In the genomic region with DNA sequence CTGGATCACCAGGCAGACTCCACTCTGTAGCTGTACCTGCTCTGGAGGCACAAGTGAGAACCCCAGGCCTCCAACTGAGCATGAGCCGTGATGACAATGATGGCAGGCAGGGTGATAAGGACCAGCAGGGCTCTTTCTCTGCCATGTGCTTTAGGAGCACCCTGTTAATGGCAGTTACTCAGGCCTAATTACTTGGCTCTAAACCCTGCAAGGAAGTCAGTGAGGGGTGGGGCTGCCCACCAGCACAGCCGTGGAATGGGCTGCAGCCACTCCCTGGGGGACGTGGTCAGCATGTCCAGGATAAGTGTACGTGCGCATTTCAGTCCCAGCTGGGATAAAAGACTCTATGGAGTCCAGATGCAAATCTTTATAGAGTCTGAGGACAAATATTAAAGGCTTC, we compare ENCODE assay signal across 8 mouse cellular contexts. TPM values are rescaled to one million over a fixed set of nuclear protein-coding genes. Genes with fewer than 3 reads are reported as not detected.
A peak's percentile ranks its signal among the peaks of the same experiment; 100 is the strongest.
DNase-seq lines count a peak whose midpoint lies in the region; ATAC-seq and TF ChIP-seq lines count a peak whose summit lies in the region.

No protein-coding gene starts in this region.

- peak overlapping the region; percentile 69 for H3K4me3 ChIP-seq in forebrain, embryonic 10.5 days
- H3K4me3 ChIP-seq in forebrain, embryonic 16.5 days (replicated peaks; ENCODE audit: low read length) = no peak overlapping the region
- peak overlapping the region; percentile 21 for H3K4me3 ChIP-seq in heart, embryonic 12.5 days
- peak overlapping the region; percentile 61 for H3K4me3 ChIP-seq in limb, embryonic 14.5 days (replicated peaks; ENCODE audit: low read length)

- ATAC-seq in forebrain, embryonic 16.5 days = no peak
- no peak for ATAC-seq in heart, embryonic 12.5 days (ENCODE audit: insufficient number of reproducible peaks, low FRiP score)
- ATAC-seq in limb, embryonic 14.5 days (ENCODE audit: low FRiP score, low read depth) = no peak
- no peak for ATAC-seq in monocyte, adult 5-6 weeks (replicated peaks; ENCODE audit: insufficient number of reproducible peaks, low FRiP score, low TSS enrichment, poor library complexity, severe bottlenecking)

- peaks cover 17% of the 10 kb centered on the region for H3K4me1 ChIP-seq in forebrain, embryonic 10.5 days
- H3K4me1 ChIP-seq in forebrain, embryonic 16.5 days (replicated peaks; ENCODE audit: control insufficient read depth, insufficient read depth, low read length) = peaks cover 8% of the 10 kb centered on the region
- H3K4me1 ChIP-seq in heart, embryonic 12.5 days (replicated peaks) = peaks cover 14% of the 10 kb centered on the region
- no peaks in the 10 kb centered on the region for H3K4me1 ChIP-seq in limb, embryonic 14.5 days (ENCODE audit: control insufficient read depth, insufficient read depth, low read length)

- H3K36me3 ChIP-seq in forebrain, embryonic 10.5 days (replicated peaks) = peaks cover 50% of the 10 kb centered on the region
- no peaks in the 10 kb centered on the region for H3K36me3 ChIP-seq in forebrain, embryonic 16.5 days (ENCODE audit: control insufficient read depth, insufficient read depth)
- H3K36me3 ChIP-seq in heart, embryonic 12.5 days = peaks cover 20% of the 10 kb centered on the region
- peaks cover 27% of the 10 kb centered on the region for H3K36me3 ChIP-seq in limb, embryonic 14.5 days (ENCODE audit: control insufficient read depth, insufficient read depth, low read length)

- TF ChIP-seq POLR2A in limb, embryonic 14.5 days (IDR thresholded peaks at IDR 0.05; ENCODE audit: borderline replicate concordance, extremely low read depth, insufficient read depth, insufficient read length) = no peak

- no peak overlapping the region for H3K9ac ChIP-seq in forebrain, embryonic 16.5 days (replicated peaks; ENCODE audit: low read depth, low read length)
- H3K9ac ChIP-seq in heart, embryonic 12.5 days = peak overlapping the region; percentile 54
- peak overlapping the region; percentile 16; the same call in 1 of the 2 replicates for H3K9ac ChIP-seq in limb, embryonic 14.5 days (ENCODE audit: low read depth, low read length, severe bottlenecking)

- DNase-seq in forebrain, embryonic 10.5 days (ENCODE audit: extremely low spot score, low spot score) = no peak
- peak; percentile 12 for DNase-seq in MN1 (ENCODE audit: low spot score)
- DNase-seq in limb, embryonic 14.5 days (ENCODE audit: low spot score) = no peak
- DNase-seq in layer of hippocampus, adult 8-10 months (ENCODE audit: low spot score in 2 of 2) = no peak
- no peak for DNase-seq in cerebellum, postnatal 10 days

- H3K4me2 ChIP-seq in forebrain, embryonic 16.5 days (ENCODE audit: low read length) = no peak overlapping the region
- H3K4me2 ChIP-seq in heart, embryonic 12.5 days = peak overlapping the region; percentile 69
- H3K4me2 ChIP-seq in limb, embryonic 14.5 days (replicated peaks; ENCODE audit: low read depth, low read length, severe bottlenecking) = peak overlapping the region; percentile 60

- H3K27ac ChIP-seq in forebrain, embryonic 10.5 days = peak overlapping the region; percentile 64
- no peak overlapping the region for H3K27ac ChIP-seq in forebrain, embryonic 16.5 days (ENCODE audit: low read length)
- H3K27ac ChIP-seq in heart, embryonic 12.5 days (ENCODE audit: poor library complexity, severe bottlenecking) = peak overlapping the region; percentile 65
- H3K27ac ChIP-seq in limb, embryonic 14.5 days (replicated peaks; ENCODE audit: low read depth, low read length) = no peak overlapping the region

- 35% methylated on average over 5 of the region's 5 CpGs for WGBS in forebrain, embryonic 10.5 days
- WGBS in forebrain, embryonic 16.5 days = 22% methylated on average over 5 of the region's 5 CpGs
- WGBS in heart, embryonic 12.5 days = 25% methylated on average over 5 of the region's 5 CpGs
- WGBS in limb, embryonic 14.5 days = 21% methylated on average over 5 of the region's 5 CpGs

- H3K9me3 ChIP-seq in forebrain, embryonic 10.5 days = peaks cover 15% of the 10 kb centered on the region
- no peaks in the 10 kb centered on the region; the same call in 1 of the 2 replicates for H3K9me3 ChIP-seq in forebrain, embryonic 16.5 days (ENCODE audit: control insufficient read depth, low read length)
- peaks cover 5% of the 10 kb centered on the region; the same call in 1 of the 2 replicates for H3K9me3 ChIP-seq in heart, embryonic 12.5 days (replicated peaks)
- H3K9me3 ChIP-seq in limb, embryonic 14.5 days (ENCODE audit: control insufficient read depth, low read length) = peaks cover 20% of the 10 kb centered on the region

- H3K27me3 ChIP-seq in forebrain, embryonic 10.5 days (ENCODE audit: poor library complexity, severe bottlenecking) = peaks cover 100% of the 10 kb centered on the region
- H3K27me3 ChIP-seq in forebrain, embryonic 16.5 days (replicated peaks; ENCODE audit: control insufficient read depth, insufficient read depth, low read length) = peaks cover 66% of the 10 kb centered on the region
- H3K27me3 ChIP-seq in heart, embryonic 12.5 days (replicated peaks) = peaks cover 74% of the 10 kb centered on the region
- peaks cover 65% of the 10 kb centered on the region for H3K27me3 ChIP-seq in limb, embryonic 14.5 days (ENCODE audit: control insufficient read depth, insufficient read depth, low read length)

RNA-seq across cellular contexts. Expression of gene Grb10, which starts 5.7 kb away (rescaled TPM):
- 471 and 485 TPM in 2 replicates for polyA plus RNA-seq in forebrain, embryonic 10.5 days (2016; fragmentation: Nextera tagmentation; extraction: Ambion mirVana)
- 94.2 and 95.2 TPM in 2 replicates for polyA plus RNA-seq in forebrain, embryonic 16.5 days (2015; fragmentation: Nextera tagmentation; extraction: Ambion mirVana)
- 817 and 830 TPM in 2 replicates for polyA plus RNA-seq in heart, embryonic 12.5 days (2016; fragmentation: Nextera tagmentation; extraction: Ambion mirVana)
- polyA plus RNA-seq in limb, embryonic 14.5 days (2012; rRNA removed) = 644 and 734 TPM in 2 replicates
- 239 and 243 TPM in 2 replicates for polyA plus RNA-seq in limb, embryonic 14.5 days (2014; fragmentation: Nextera tagmentation; extraction: Ambion mirVana)
- 10 to 100 TPM; 28.0 to 36.2 (median 32.3) TPM for total RNA-seq in layer of hippocampus, adult 8-10 months (2022)
- total RNA-seq in monocyte, adult 5-6 weeks (2017) = 4.2 TPM in 1 of 3 replicates, not detected in the others

Comparison
In these comparisons a context has a peak if more than half of its experiments do, and no peak if none do; other contexts are left out.
1. H3K27ac ChIP-seq: peak in forebrain, embryonic 10.5 days (single experiment) and heart, embryonic 12.5 days (single experiment); none in forebrain, embryonic 16.5 days (single experiment) and limb, embryonic 14.5 days (single experiment).